Mouse (Mus musculus): Measurements from ENCODE around the gene Cask. TPM values are rescaled to one million over a fixed set of nuclear protein-coding genes. Genes with fewer than 3 reads are reported as not detected.

Gene Cask
- polyA plus RNA-seq, 1 experiment from 2014 or later: 16.0 TPM

DNA sequence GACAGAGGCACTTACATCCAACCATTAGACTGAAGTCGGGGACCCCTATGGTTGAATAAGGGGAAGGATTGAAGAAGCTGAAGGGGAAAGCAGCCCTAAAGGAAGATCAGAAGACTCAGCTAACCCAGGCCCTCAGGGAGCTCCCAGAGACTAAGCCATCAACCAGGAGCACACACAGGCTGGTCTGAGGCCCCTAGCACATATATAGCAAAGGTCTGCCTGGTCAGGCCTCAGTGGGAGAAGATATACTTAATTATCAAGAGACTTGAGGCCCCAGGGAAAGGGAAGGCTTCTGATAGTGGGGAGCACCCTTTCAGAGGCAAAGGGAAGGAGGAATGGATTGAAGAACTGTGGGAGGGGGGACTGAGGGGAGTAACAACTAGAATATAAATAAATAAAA is 164.6 kb downstream of the Cask start:
- Histone ChIP-seq H3K4me1 (ENCODE audit: insufficient read depth) (no peaks in the 10 kb centered on the region), H3K27me3 (ENCODE audit: insufficient read depth, low read length) (no peaks in the 10 kb centered on the region), H3K9me3 (ENCODE audit: low read depth, low read length) (no peaks in the 10 kb centered on the region), H3K4me2 (no peak overlapping the region), H3K27ac (ENCODE audit: low read depth) (no peak overlapping the region), H3K4me3 (ENCODE audit: low read depth, low read length) (no peak overlapping the region), H3K9ac (no peak overlapping the region), H3K36me3 (ENCODE audit: insufficient read depth) (no peaks in the 10 kb centered on the region)
- DNase-seq: no peak
- no peak for ATAC-seq (ENCODE audit: insufficient read depth)
- WGBS: 92% methylated on average over 1 of the region's 1 CpGs
- no peak for TF ChIP-seq CTCF (IDR thresholded peaks at IDR 0.05; ENCODE audit: low read depth)

GRCm38 (mm10) chrX:13681748-13682147 is 169.4 kb downstream of the Cask start:
- no peak for TF ChIP-seq CTCF (IDR thresholded peaks at IDR 0.05; ENCODE audit: low read depth)
- DNase-seq (no peak), ATAC-seq (ENCODE audit: insufficient read depth) (no peak)
- H3K27ac ChIP-seq (ENCODE audit: low read depth): no peak overlapping the region
- H3K36me3 ChIP-seq (ENCODE audit: insufficient read depth): no peaks in the 10 kb centered on the region
- H3K9ac ChIP-seq: no peak overlapping the region
- H3K4me3 ChIP-seq (ENCODE audit: low read depth, low read length): no peak overlapping the region
- H3K4me1 ChIP-seq (ENCODE audit: insufficient read depth): no peaks in the 10 kb centered on the region
- WGBS: 82% methylated on average over 3 of the region's 3 CpGs
- H3K4me2 ChIP-seq: no peak overlapping the region
- no peaks in the 10 kb centered on the region for H3K27me3 ChIP-seq (ENCODE audit: insufficient read depth, low read length)
- H3K9me3 ChIP-seq (ENCODE audit: low read depth, low read length): no peaks in the 10 kb centered on the region

GRCm38 (mm10) chrX:13673001-13673400 is 178.2 kb downstream of the Cask start:
- H3K9me3 ChIP-seq (ENCODE audit: low read depth, low read length): no peaks in the 10 kb centered on the region
- H3K27me3 ChIP-seq (ENCODE audit: insufficient read depth, low read length): no peaks in the 10 kb centered on the region
- 84% methylated on average over 3 of the region's 3 CpGs for WGBS
- no peaks in the 10 kb centered on the region for H3K4me1 ChIP-seq (ENCODE audit: insufficient read depth)
- H3K4me3 ChIP-seq (ENCODE audit: low read depth, low read length): no peak overlapping the region
- H3K9ac ChIP-seq: no peak overlapping the region
- no peak for TF ChIP-seq CTCF (IDR thresholded peaks at IDR 0.05; ENCODE audit: low read depth)
- DNase-seq (no peak), ATAC-seq (ENCODE audit: insufficient read depth) (no peak)
- H3K4me2 ChIP-seq: no peak overlapping the region
- no peaks in the 10 kb centered on the region for H3K36me3 ChIP-seq (ENCODE audit: insufficient read depth)
- H3K27ac ChIP-seq (ENCODE audit: low read depth): no peak overlapping the region

DNA sequence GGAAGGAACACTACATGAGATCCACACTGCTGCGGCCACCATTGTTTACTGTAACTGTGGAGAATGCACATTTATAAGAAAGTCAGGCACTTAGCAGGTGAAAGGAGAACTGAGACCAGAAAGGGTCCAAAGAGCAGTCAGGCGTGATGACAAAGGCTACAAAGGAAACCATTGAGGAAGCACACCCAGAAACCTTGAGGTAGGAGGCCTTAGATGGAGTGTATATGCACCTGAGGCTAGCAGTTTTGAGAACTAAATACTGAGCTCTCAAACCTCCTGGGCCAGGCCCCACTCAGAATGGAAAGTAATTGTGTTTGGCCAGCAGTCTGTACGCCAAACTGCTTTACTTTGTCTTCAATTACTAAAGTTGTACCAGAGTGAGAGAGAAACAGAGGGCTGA is 180.8 kb downstream of the Cask start:
- Histone ChIP-seq H3K27ac (ENCODE audit: low read depth) (no peak overlapping the region), H3K4me3 (ENCODE audit: low read depth, low read length) (no peak overlapping the region), H3K9ac (no peak overlapping the region), H3K36me3 (ENCODE audit: insufficient read depth) (no peaks in the 10 kb centered on the region), H3K9me3 (ENCODE audit: low read depth, low read length) (no peaks in the 10 kb centered on the region), H3K4me2 (no peak overlapping the region), H3K27me3 (ENCODE audit: insufficient read depth, low read length) (no peaks in the 10 kb centered on the region), H3K4me1 (ENCODE audit: insufficient read depth) (no peaks in the 10 kb centered on the region)
- ATAC-seq (ENCODE audit: insufficient read depth) (no peak), DNase-seq (no peak)
- no peak for TF ChIP-seq CTCF (IDR thresholded peaks at IDR 0.05; ENCODE audit: low read depth)
- WGBS: 77% methylated on average over 3 of the region's 3 CpGs

DNA sequence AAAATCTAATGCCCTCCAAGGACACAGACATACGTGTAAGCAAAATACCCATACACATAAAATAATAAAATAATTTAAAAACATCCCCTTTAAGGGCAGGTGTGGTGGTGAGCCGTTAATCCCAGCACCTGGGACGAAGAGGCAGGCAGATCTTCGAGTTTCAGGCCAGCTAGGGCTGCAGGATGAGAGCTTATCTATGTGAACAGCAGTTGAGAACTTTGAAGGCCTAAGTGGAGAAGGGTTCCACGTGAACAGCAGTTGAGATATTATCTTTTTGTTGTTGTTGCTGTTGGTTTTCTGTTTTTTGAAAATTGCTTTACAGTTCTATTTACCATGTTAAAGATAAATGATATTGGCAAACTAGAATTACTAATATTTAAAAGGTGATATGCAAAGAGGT is 182.3 kb downstream of the Cask start:
- Histone ChIP-seq H3K4me2 (no peak overlapping the region), H3K27me3 (ENCODE audit: insufficient read depth, low read length) (no peaks in the 10 kb centered on the region), H3K4me1 (ENCODE audit: insufficient read depth) (no peaks in the 10 kb centered on the region), H3K9ac (no peak overlapping the region), H3K27ac (ENCODE audit: low read depth) (no peak overlapping the region), H3K4me3 (ENCODE audit: low read depth, low read length) (no peak overlapping the region), H3K9me3 (ENCODE audit: low read depth, low read length) (no peaks in the 10 kb centered on the region), H3K36me3 (ENCODE audit: insufficient read depth) (no peaks in the 10 kb centered on the region)
- ATAC-seq (ENCODE audit: insufficient read depth): no peak
- WGBS: 83% methylated on average over 5 of the region's 5 CpGs
- no peak for TF ChIP-seq CTCF (IDR thresholded peaks at IDR 0.05; ENCODE audit: low read depth)
- DNase-seq: no peak

DNA sequence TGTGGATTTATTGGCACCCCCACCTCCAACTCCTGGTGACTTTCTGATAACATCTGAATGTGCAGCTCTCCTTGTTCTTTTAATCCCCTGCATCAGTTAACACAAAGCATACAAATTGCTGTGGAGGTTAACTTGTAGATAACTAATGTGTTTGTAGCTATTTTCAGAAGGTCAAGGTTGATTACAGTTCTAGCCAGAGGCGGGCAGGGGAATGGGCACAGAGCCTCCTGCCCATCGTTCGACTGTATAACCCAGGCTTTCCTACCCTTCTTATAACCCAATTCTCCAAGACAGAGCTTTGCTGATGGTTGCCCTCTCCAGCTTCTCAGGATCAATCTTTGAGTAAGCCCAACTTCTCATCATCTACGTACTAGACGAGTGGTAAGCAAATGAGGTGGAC is 190.1 kb downstream of the Cask start, which contains the start of gene Gpr82:
Gene Gpr82 (plus strand): TSS at position 301 of the 400 bp plus-strand sequence.
- DNase-seq: no peak
- H3K36me3 ChIP-seq (ENCODE audit: insufficient read depth): no peaks in the 10 kb centered on the region
- no peak for ATAC-seq (ENCODE audit: insufficient read depth)
- no peak within 1 kb of the TSS for H3K27ac ChIP-seq (ENCODE audit: low read depth)
- no peak within 1 kb of the TSS for H3K9ac ChIP-seq
- no peak for TF ChIP-seq CTCF (IDR thresholded peaks at IDR 0.05; ENCODE audit: low read depth)
- no peaks in the 10 kb centered on the region for H3K27me3 ChIP-seq (ENCODE audit: insufficient read depth, low read length)
- WGBS: 92% methylated on average over 5 of the region's 5 CpGs
- no peak within 1 kb of the TSS for H3K4me2 ChIP-seq
- no peaks in the 10 kb centered on the region for H3K4me1 ChIP-seq (ENCODE audit: insufficient read depth)
- no peak within 1 kb of the TSS for H3K4me3 ChIP-seq (ENCODE audit: low read depth, low read length)
- no peaks in the 10 kb centered on the region for H3K9me3 ChIP-seq (ENCODE audit: low read depth, low read length)

GRCm38 (mm10) chrX:13659201-13659890 is 191.8 kb downstream of the Cask start:
- no peak for ATAC-seq (ENCODE audit: insufficient read depth)

More at GRCm38 (mm10) chrX:13659201-13659890, 191.8 kb downstream of the Cask start:
- no peak for DNase-seq
- WGBS: 78% methylated on average over 4 of the region's 4 CpGs
- Histone ChIP-seq H3K36me3 (ENCODE audit: insufficient read depth) (no peaks in the 10 kb centered on the region), H3K9me3 (ENCODE audit: low read depth, low read length) (no peaks in the 10 kb centered on the region), H3K9ac (no peak overlapping the region), H3K27me3 (ENCODE audit: insufficient read depth, low read length) (no peaks in the 10 kb centered on the region), H3K4me2 (no peak overlapping the region), H3K4me1 (ENCODE audit: insufficient read depth) (no peaks in the 10 kb centered on the region), H3K27ac (ENCODE audit: low read depth) (no peak overlapping the region), H3K4me3 (ENCODE audit: low read depth, low read length) (no peak overlapping the region)
- TF ChIP-seq CTCF (IDR thresholded peaks at IDR 0.05; ENCODE audit: low read depth): no peak
